Mouse (Mus musculus): ENCODE measurements around the gene Tmem182. TPM values are rescaled to one million over a fixed set of nuclear protein-coding genes. Genes with fewer than 3 reads are reported as not detected.

The Tmem182 gene
- total RNA-seq, 2 experiments from 2014 or later, result 0.20 TPM; not detected in 1

DNA sequence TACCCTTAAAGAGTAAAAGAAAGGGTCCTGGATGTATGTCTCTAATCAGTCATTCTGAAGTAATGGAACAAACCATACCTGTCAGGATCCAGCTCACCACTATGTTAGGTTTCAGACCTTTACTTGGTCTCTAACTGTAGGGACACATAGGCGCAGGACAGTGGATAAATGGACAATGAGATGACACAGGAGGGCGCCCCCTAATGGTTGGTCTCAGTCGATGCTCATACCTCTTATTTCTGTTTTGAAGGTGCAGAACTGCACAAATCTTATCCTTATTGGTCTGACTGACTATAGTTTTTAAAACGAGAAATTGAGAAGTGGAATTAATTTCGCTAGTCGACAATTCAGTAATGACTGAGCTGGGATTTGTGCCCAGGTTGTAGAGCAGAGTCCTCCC lies 79.5 kb downstream of the Tmem182 start:
- DNase-seq (ENCODE audit: low spot score in 2 of 2), result no peak
- peak; percentile 56 for TF ChIP-seq CTCF (conservative IDR thresholded peaks at IDR 0.05)
- Histone ChIP-seq H3K4me3 (no peak overlapping the region), H3K27ac (no peak overlapping the region)

DNA sequence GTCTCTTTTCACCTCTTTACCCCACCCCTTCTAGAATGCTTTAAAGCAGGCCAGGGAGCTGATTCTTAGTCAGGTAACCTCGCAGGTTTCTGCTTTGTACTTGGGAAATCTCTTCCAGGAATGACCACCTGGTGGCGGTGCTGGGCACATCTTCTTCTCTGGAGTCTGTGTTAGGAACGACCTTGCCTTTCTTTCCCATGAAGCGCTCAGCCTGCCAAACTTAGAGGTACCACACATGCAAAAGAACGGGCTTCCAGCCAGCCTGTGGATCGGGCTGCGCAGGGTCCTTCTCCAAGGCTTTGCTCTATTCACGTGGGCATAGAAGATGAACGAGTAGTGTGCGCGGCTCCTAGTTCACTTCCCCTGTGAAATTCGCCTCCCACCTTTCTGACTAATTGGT lies 82.3 kb downstream of the Tmem182 start:
- Histone ChIP-seq H3K27ac (no peak overlapping the region), H3K4me3 (peak overlapping the region; percentile 44)
- peak; percentile 86 for TF ChIP-seq CTCF (conservative IDR thresholded peaks at IDR 0.05)
- DNase-seq (ENCODE audit: low spot score in 2 of 2), result peak; percentile 53 to 77

DNA sequence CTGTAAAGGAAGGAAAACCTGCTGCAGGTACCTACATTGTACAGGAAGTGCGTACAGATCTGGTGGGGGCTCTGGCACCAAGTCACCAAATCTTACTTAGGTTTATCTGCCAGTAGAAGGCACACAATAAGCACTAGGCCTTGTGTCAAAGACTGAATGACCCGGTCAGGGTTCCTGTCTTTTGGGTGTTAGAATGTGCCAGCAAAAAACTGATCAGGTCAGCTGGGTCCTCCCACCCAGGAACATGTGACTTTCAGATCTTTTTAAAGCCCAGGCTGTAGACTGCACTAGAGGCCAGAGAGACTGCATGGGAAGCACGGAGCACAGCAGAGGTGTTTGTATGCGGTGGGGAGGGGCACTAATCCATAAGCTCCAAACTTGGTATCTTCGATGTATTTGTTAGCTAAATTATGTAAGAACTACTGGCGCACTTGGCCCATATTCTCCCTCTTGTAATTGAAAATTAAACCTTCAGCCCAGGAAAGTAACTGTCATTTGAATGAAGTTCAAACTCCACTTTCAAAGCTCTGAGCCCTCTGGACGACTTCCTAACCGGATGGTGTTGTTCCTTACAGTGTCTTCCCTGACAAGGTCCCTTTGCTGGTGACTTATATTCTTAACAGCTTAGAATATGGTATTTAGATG lies 83.1 kb downstream of the Tmem182 start:
- Histone ChIP-seq H3K27ac (no peak overlapping the region), H3K4me3 (no peak overlapping the region)
- DNase-seq (ENCODE audit: low spot score in 2 of 2), result no peak
- TF ChIP-seq CTCF (conservative IDR thresholded peaks at IDR 0.05), result no peak

DNA sequence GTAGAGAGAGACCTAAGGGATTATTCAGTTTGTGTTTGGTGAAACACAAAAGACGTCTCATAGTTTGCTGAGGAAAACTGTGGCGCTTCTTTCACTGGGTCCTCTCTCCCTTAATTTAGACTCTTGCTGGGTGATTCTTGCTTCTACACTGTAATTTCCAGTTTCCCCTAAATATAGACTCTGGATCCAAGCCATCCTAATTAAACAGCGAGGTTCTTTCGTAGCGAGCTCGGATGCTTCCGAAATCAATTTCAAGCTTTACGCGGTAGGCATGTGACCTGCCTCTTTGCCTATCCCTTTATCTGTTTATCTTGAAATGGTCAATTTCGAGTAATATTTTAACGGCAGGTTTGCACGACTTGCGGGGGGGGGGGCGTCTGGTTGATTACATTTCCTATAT lies 84.2 kb downstream of the Tmem182 start:
- H3K4me3 ChIP-seq, result no peak overlapping the region
- TF ChIP-seq CTCF (conservative IDR thresholded peaks at IDR 0.05), result no peak
- peak in 1 of 2 experiments; percentile 8 for DNase-seq (ENCODE audit: low spot score in 2 of 2)
- H3K27ac ChIP-seq, result no peak overlapping the region

DNA sequence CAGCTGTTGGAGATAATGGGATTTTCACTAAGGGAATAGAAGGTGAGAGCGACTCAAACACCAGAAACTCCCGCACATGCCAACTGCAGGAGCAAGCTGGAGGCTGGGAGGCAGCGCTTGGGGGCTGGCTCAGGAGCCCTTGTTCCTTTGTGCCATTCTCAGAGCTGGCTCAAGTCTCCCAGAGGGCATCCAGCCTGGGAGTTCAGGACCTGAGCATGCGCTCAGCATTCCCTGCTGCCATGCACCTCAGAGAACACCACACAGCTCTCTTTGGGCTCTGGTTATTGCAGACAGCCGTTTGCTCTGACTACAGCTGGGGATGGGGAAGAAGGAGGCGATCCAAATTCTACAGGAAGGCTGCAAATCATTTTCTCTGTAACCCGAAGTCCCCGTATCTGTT lies 84.8 kb downstream of the Tmem182 start:
- no peak for TF ChIP-seq CTCF (conservative IDR thresholded peaks at IDR 0.05)
- DNase-seq (ENCODE audit: low spot score in 2 of 2), result no peak
- Histone ChIP-seq H3K4me3 (peak overlapping the region; percentile 6; the same call in 1 of the 2 replicates), H3K27ac (no peak overlapping the region)

DNA sequence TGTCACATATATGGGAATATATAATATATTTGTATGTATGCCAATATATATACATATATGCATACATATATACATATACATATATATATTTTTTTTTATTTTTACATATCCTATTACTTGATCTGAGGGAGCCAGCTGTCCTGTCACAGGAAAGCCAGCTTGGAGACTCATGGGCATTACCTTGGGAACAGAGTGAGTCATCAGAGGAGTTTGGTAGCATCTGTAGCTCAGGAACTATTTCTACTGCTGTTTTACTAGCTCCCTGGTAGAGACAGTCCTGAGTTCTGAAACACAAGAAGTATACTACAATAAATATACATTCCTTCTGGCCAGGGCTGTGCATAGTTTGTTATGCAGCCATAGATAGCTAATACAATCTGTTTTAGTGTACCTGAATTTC lies 98.3 kb downstream of the Tmem182 start:
- no peak for TF ChIP-seq CTCF (conservative IDR thresholded peaks at IDR 0.05)
- no peak overlapping the region for H3K4me3 ChIP-seq
- no peak overlapping the region for H3K27ac ChIP-seq
- no peak for DNase-seq (ENCODE audit: low spot score in 2 of 2)

Other genes with a start within 250 kb of the Tmem182 start
- gene Slc9a4, start 225.5 kb upstream of the Tmem182 start, total RNA-seq (2021), result 10 to 100 TPM; 22.5 to 23.3 TPM
- gene Slc9a2, start 125.0 kb upstream of the Tmem182 start, total RNA-seq (2021), result 10 to 100 TPM; 26.0 to 28.2 TPM
- gene Mfsd9, start 14.9 kb upstream of the Tmem182 start, total RNA-seq (2021), result 1 to 10 TPM; 5.2 to 5.3 TPM

All from layer of hippocampus, adult 2 months (tissue).